Comparison of ENCODE assay signal across 10 mouse cellular contexts in the genomic region with DNA sequence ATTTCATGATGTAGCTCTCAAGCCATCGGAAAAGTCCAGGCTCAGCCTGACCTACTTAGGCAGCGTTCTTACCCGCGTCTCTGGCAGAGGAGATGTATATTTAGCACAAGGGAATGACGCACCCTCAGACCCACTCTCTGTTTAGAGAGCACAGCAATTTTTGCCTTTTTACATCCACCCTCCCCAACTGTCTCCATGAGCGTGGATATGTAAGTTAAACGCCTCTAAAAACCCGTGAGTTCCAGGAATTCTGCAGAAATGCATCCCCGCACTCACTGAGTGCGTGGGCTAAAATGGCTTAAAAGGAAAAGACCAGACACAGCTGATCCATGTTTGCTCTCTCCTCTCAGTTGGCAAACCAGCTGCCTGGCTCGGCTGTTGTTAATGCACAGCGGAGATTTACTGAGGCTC.
DNase-seq lines count a peak whose midpoint lies in the region; ATAC-seq and TF ChIP-seq lines count a peak whose summit lies in the region.
"Had no signal": no experiment of that assay in that cellular context is flagged by ENCODE, and none has a peak within 500 bp of the region (broad histone marks: within the 10 kb centered on the region; RNA-seq: fewer than 3 reads in every experiment).

No protein-coding gene starts in this region.

- H3K4me2 ChIP-seq in hindbrain, postnatal 0 days (ENCODE audit: low read depth, low read length) = no peak overlapping the region
- no peak overlapping the region for H3K4me2 ChIP-seq in hindbrain, embryonic 12.5 days (replicated peaks)
- peak overlapping the region; percentile 18 for H3K4me2 ChIP-seq in intestine, embryonic 16.5 days (ENCODE audit: low read depth, low read length)
- H3K4me2 ChIP-seq in midbrain, embryonic 16.5 days (ENCODE audit: low read length) = no peak overlapping the region
- H3K4me2 ChIP-seq: forebrain, embryonic 12.5 days; limb, embryonic 12.5 days had no signal

- peak; percentile 17 for DNase-seq in hindbrain, postnatal 0 days (ENCODE audit: low spot score)
- DNase-seq in frontal cortex, adult 2 months (ENCODE audit: extremely low spot score in 1 of 2, low spot score in 1 of 2) = peak; percentile 82
- DNase-seq in retina, postnatal 7 days (ENCODE audit: low read depth, low spot score) = peak; percentile 6
- DNase-seq in c-Kit-positive CD71-positive TER-119-positive erythroid progenitor cells, embryonic 14.5 days (ENCODE audit: low spot score) = no peak

- no peak for TF ChIP-seq CTCF in hindbrain, postnatal 0 days (IDR thresholded peaks at IDR 0.05; ENCODE audit: low read depth)

- H3K9me3 ChIP-seq in hindbrain, postnatal 0 days (ENCODE audit: low read length) = no peaks in the 10 kb centered on the region
- no peaks in the 10 kb centered on the region for H3K9me3 ChIP-seq in hindbrain, embryonic 12.5 days (replicated peaks)
- no peaks in the 10 kb centered on the region for H3K9me3 ChIP-seq in intestine, embryonic 16.5 days (ENCODE audit: control insufficient read depth, low read length)
- no peaks in the 10 kb centered on the region for H3K9me3 ChIP-seq in midbrain, embryonic 16.5 days (replicated peaks; ENCODE audit: control insufficient read depth, low read length, poor library complexity, severe bottlenecking)
- H3K9me3 ChIP-seq: forebrain, embryonic 12.5 days; limb, embryonic 12.5 days had no signal

- no peak overlapping the region for H3K4me3 ChIP-seq in hindbrain, postnatal 0 days (ENCODE audit: low read length)
- H3K4me3 ChIP-seq in hindbrain, embryonic 12.5 days = no peak overlapping the region
- no peak overlapping the region for H3K4me3 ChIP-seq in intestine, embryonic 16.5 days (ENCODE audit: low read length)
- H3K4me3 ChIP-seq in midbrain, embryonic 16.5 days (ENCODE audit: low read depth, low read length) = no peak overlapping the region
- H3K4me3 ChIP-seq: forebrain, embryonic 12.5 days; limb, embryonic 12.5 days had no signal

- no peak for ATAC-seq in hindbrain, postnatal 0 days
- ATAC-seq in hindbrain, embryonic 12.5 days (ENCODE audit: low FRiP score) = no peak
- peak; percentile 48 for ATAC-seq in intestine, embryonic 16.5 days
- no peak for ATAC-seq in megakaryocyte, adult 5-6 weeks (ENCODE audit: poor library complexity, severe bottlenecking)
- no peak for ATAC-seq in midbrain, embryonic 16.5 days

- H3K27me3 ChIP-seq in hindbrain, postnatal 0 days (ENCODE audit: insufficient read depth, low read length) = no peaks in the 10 kb centered on the region
- H3K27me3 ChIP-seq in hindbrain, embryonic 12.5 days = no peaks in the 10 kb centered on the region
- no peaks in the 10 kb centered on the region for H3K27me3 ChIP-seq in intestine, embryonic 16.5 days (replicated peaks; ENCODE audit: control insufficient read depth, insufficient read depth, low read length)
- H3K27me3 ChIP-seq in midbrain, embryonic 16.5 days (ENCODE audit: control insufficient read depth, insufficient read depth, low read depth, low read length) = no peaks in the 10 kb centered on the region
- H3K27me3 ChIP-seq: forebrain, embryonic 12.5 days; limb, embryonic 12.5 days had no signal

- no peaks in the 10 kb centered on the region for H3K36me3 ChIP-seq in hindbrain, postnatal 0 days (ENCODE audit: insufficient read depth, low read length)
- no peaks in the 10 kb centered on the region for H3K36me3 ChIP-seq in hindbrain, embryonic 12.5 days
- no peaks in the 10 kb centered on the region for H3K36me3 ChIP-seq in intestine, embryonic 16.5 days (ENCODE audit: control insufficient read depth, insufficient read depth, low read length)
- no peaks in the 10 kb centered on the region for H3K36me3 ChIP-seq in midbrain, embryonic 16.5 days (ENCODE audit: control insufficient read depth, insufficient read depth, low read length)
- H3K36me3 ChIP-seq: forebrain, embryonic 12.5 days; limb, embryonic 12.5 days had no signal

- WGBS in hindbrain, postnatal 0 days = 69% methylated on average over 12 of the region's 12 CpGs
- WGBS in hindbrain, embryonic 12.5 days = 78% methylated on average over 12 of the region's 12 CpGs
- 48% methylated on average over 12 of the region's 12 CpGs for WGBS in intestine, embryonic 16.5 days
- WGBS in midbrain, embryonic 16.5 days = 64% methylated on average over 12 of the region's 12 CpGs

- H3K4me1 ChIP-seq in hindbrain, postnatal 0 days (ENCODE audit: insufficient read depth, low read length) = no peaks in the 10 kb centered on the region
- H3K4me1 ChIP-seq in hindbrain, embryonic 12.5 days = no peaks in the 10 kb centered on the region
- H3K4me1 ChIP-seq in intestine, embryonic 16.5 days (ENCODE audit: control insufficient read depth, insufficient read depth, low read length) = no peaks in the 10 kb centered on the region
- H3K4me1 ChIP-seq in midbrain, embryonic 16.5 days (ENCODE audit: control insufficient read depth, insufficient read depth, low read length) = no peaks in the 10 kb centered on the region
- H3K4me1 ChIP-seq: limb, embryonic 12.5 days had no signal

- H3K9ac ChIP-seq in hindbrain, postnatal 0 days (replicated peaks; ENCODE audit: low read length) = no peak overlapping the region
- no peak overlapping the region for H3K9ac ChIP-seq in hindbrain, embryonic 12.5 days
- H3K9ac ChIP-seq in intestine, embryonic 16.5 days (ENCODE audit: low read depth, low read length) = no peak overlapping the region
- H3K9ac ChIP-seq in midbrain, embryonic 16.5 days (ENCODE audit: low read depth, low read length) = no peak overlapping the region
- H3K9ac ChIP-seq: forebrain, embryonic 12.5 days; limb, embryonic 12.5 days had no signal

- H3K27ac ChIP-seq in hindbrain, postnatal 0 days = no peak overlapping the region
- H3K27ac ChIP-seq in hindbrain, embryonic 12.5 days = no peak overlapping the region
- no peak overlapping the region for H3K27ac ChIP-seq in intestine, embryonic 16.5 days (ENCODE audit: low read length)
- H3K27ac ChIP-seq in midbrain, embryonic 16.5 days (ENCODE audit: low read length) = no peak overlapping the region
- H3K27ac ChIP-seq: forebrain, embryonic 12.5 days; limb, embryonic 12.5 days had no signal
